Mouse (Mus musculus) left cerebral cortex, postnatal 10 days (tissue): ENCODE measurements around the gene Sh3glb2. TPM values are rescaled to one million over a fixed set of nuclear protein-coding genes. Genes with fewer than 3 reads are reported as not detected.

Experiments
- DNase-seq, 2 experiments: peaks; one replicate each; pipeline ENCODE4 v3.0.0; 2021 to 2022; ENCODE audit warnings: low spot score in 2 of 2, mixed read lengths in 1 of 2; ENCODE audit errors: extremely low spot score in 1 of 2
- intact Hi-C: fragments of 180-260 bp; cut with DNase I; formaldehyde crosslinking; loops from one replicate; pipeline ENCODE4 v1.15.1; 2025
- microRNA-seq: library from miRNA; unstranded; fragments of <30 nt; microRNA quantifications from one replicate; pipeline ENCODE4 v1.2.0, GENCODE M21; 2022
- total RNA-seq, 2 experiments: library from RNA; stranded (reverse); gene quantifications; 2 replicates each; pipeline ENCODE4 v1.2.3; 2021

Sh3glb2 gene
- total RNA-seq, 2 experiments from 2014 or later: 219 to 230 TPM

DNA sequence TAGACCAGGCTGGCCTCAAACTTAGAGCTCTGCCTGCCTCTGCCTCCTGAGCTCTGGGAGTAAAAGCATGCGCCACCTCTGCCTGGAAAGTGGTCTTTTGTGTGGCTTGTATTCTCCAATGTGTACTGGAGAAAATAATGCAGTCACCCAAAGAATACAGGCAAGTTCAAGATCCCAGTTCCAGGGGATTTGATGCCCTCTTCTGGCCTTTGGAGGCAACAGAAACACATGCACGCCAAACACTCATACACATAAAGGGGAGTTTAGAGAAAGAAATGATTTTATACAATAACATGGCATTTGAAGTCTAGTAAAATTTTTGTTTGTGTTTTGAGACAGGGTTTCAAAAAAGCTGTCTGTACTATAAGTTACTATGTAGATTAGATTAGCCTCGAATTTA, 59.6 kb downstream of the Sh3glb2 start:
- intact Hi-C loops: no loop called here
- no peak for DNase-seq

Small RNA genes within 50 kb of the gene (microRNA-seq; reads per million reads assigned to microRNA genes)
- gene Gm47292: not detected

Other genes starting within 250 kb of the Sh3glb2 start
- gene Zer1, start 234.8 kb downstream of the Sh3glb2 start, total RNA-seq: 100 to 1,000 TPM; 110 to 116 TPM
- gene Tbc1d13, start 225.6 kb downstream of the Sh3glb2 start, total RNA-seq: 10 to 100 TPM; 60.4 to 71.5 TPM
- gene Endog, start 187.8 kb downstream of the Sh3glb2 start, total RNA-seq: 10 to 100 TPM; 18.6 to 23.3 TPM
- gene Spout1, start 180.9 kb downstream of the Sh3glb2 start, total RNA-seq: 10 to 100 TPM; 37.0 to 40.3 TPM
- 10 to 100 TPM; 13.1 to 15.8 TPM for gene Kyat1, start 153.5 kb downstream of the Sh3glb2 start, total RNA-seq
- gene Lrrc8a, start 121.6 kb downstream of the Sh3glb2 start, total RNA-seq: 10 to 100 TPM; 47.8 to 51.9 TPM
- gene Gm28035, start 118.8 kb downstream of the Sh3glb2 start, total RNA-seq: 1 to 10 TPM; 6.3 to 7.3 TPM
- gene Phyhd1, start 93.1 kb downstream of the Sh3glb2 start, total RNA-seq: 10 to 100 TPM; 14.2 to 14.6 TPM
- not detected for gene Gm28038, start 78.3 kb downstream of the Sh3glb2 start, total RNA-seq
- gene Dolk, start 73.0 kb downstream of the Sh3glb2 start, total RNA-seq: 10 to 100 TPM; 25.8 to 28.8 TPM
- 10 to 100 TPM; 23.7 to 23.9 TPM for gene Nup188, start 72.9 kb downstream of the Sh3glb2 start, total RNA-seq
- 100 to 1,000 TPM in 1 of 2 experiments, 10 to 100 TPM in 1; 95.4 to 108 TPM for gene Miga2, start 4.9 kb upstream of the Sh3glb2 start, total RNA-seq
- gene Dolpp1, start 32.9 kb upstream of the Sh3glb2 start, total RNA-seq: 10 to 100 TPM; 35.6 to 36.4 TPM
- gene Crat, start 56.5 kb upstream of the Sh3glb2 start, total RNA-seq: 10 to 100 TPM; 39.7 to 40.3 TPM
- 100 to 1,000 TPM; 144 to 145 TPM for gene Ptpa, start 56.7 kb upstream of the Sh3glb2 start, total RNA-seq
- gene Ier5l, start 114.9 kb upstream of the Sh3glb2 start, total RNA-seq: 1 to 10 TPM; 7.8 to 9.8 TPM
- gene Cstad, start 235.7 kb upstream of the Sh3glb2 start, total RNA-seq: 1 to 10 TPM; 3.1 to 4.8 TPM